Mouse (Mus musculus) layer of hippocampus, postnatal 36 days (tissue): ENCODE measurements at regions not wholly inside any gene's neighbourhood (a gene's known extent, or its start where the extent isn't known, plus 50 kb on each side); places are given as distances from the start of the nearest gene placed in this dataset.
"Not testable (repeated sequence)": the region's sequence is repeated elsewhere in the genome, so short reads cannot be mapped to it uniquely, and the experiment has no call there.

Source experiments
- DNase-seq, 2 experiments: peaks; one replicate each; pipeline ENCODE4 v3.0.0; 2022

GRCm38 (mm10) chr12:29280861-29281630 is 247.1 kb upstream of the Myt1l start:
- DNase-seq: no peak

- DNase-seq: no peak
These were observed 239.4 kb upstream of the Myt1l start for GRCm38 (mm10) chr12:29288801-29289200.

DNA sequence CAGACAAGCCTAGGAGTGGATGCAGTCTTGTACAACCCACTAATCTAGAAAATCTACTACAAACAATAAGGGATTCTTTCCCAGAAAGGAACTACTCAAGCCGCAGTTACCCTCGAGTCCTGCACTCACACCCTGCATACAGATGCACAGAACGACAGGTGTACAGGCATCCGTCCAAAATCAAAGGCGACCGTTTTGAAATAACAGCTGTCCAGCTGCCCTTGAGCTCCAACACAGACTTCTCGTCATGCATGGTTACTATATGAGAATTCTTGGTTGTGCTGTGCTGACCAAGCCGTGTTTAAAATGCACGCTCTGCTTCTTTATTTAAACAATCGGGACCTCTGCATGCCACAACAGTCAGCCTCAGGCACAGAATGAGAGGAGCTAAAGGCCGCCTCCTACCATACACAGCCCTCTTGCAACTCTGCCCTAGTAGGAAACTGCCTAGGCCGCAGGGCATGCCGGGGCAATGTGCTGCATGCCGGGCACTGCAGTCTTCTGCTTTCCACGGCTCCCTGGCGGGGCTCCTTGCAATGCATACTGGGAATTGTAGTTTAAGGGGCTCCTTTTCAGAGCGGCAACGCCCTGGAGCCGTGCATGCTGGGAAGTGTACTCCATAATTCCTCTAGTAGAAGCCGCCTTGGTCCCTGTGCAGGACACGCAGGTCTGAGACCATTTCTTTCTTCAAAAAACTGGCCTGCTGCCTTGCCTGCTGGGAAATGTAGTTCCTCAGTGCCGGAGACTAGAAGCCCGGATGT is 237.4 kb upstream of the Myt1l start:
- DNase-seq: peak; percentile 97 to 98

DNA sequence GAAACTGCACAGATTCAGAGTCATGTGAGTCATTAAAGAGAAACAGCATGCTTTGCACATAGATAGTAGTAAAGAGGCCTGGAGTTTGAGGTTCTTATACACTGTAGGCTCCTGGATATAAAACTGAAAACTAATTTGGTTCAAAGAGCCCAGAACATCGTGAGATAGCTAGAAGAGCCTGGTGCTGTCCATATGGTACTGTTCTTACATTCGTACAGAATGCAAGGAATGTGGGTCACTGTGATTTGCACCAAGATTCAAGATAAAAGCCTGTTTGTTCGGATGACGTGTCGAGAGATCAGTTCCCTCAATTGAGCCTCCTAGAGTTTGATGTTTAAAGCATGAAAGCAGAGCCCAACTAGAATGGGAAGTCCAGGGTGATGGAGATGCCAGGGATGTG is 230.2 kb upstream of the Myt1l start:
- no peak for DNase-seq

GRCm38 (mm10) chr12:29315636-29316035 is 212.5 kb upstream of the Myt1l start:
- DNase-seq: no peak

- DNase-seq: no peak
These were observed 206.7 kb upstream of the Myt1l start for GRCm38 (mm10) chr12:29321468-29321867.

GRCm38 (mm10) chr12:29323534-29323933 is 204.7 kb upstream of the Myt1l start:
- no peak for DNase-seq

- DNase-seq: peak in 1 of 2 experiments; percentile 14
These were observed 192.2 kb upstream of the Myt1l start for GRCm38 (mm10) chr12:29335839-29336469.

GRCm38 (mm10) chr12:29337336-29337735 is 190.8 kb upstream of the Myt1l start:
- no peak for DNase-seq

DNA sequence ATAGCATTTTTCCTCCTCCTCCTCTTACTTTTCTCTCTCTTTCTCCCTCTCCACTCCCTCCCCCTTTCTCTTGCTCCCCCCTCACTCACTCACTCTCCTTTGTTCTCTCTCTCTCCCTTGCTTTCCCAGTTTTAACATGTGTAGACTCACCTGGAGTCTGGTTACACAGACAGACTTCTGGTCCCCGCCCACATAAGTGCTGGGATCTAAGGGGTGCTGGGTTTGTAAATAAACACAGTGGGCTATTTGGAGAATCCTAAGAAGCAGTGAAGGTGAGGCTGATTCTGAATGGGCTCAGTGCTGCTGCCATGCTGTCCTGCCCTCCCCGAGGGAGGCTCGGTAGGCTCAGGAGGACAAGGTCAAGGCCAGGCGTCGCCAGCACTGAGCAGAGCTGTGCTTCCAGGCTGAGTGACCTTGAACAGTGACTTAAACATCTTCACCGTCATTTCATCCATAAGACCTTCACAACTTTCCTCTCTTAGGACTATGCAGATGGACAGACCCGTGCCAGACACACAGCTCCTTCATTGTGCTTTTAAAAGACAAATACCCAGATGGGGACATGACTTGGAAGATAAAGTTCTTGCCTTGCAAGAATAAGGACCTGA is 186.7 kb upstream of the Myt1l start:
- DNase-seq: no peak

GRCm38 (mm10) chr12:29343147-29343852 is 184.9 kb upstream of the Myt1l start:
- no peak for DNase-seq

GRCm38 (mm10) chr12:29348698-29349097 is 179.5 kb upstream of the Myt1l start:
- DNase-seq: no peak

DNA sequence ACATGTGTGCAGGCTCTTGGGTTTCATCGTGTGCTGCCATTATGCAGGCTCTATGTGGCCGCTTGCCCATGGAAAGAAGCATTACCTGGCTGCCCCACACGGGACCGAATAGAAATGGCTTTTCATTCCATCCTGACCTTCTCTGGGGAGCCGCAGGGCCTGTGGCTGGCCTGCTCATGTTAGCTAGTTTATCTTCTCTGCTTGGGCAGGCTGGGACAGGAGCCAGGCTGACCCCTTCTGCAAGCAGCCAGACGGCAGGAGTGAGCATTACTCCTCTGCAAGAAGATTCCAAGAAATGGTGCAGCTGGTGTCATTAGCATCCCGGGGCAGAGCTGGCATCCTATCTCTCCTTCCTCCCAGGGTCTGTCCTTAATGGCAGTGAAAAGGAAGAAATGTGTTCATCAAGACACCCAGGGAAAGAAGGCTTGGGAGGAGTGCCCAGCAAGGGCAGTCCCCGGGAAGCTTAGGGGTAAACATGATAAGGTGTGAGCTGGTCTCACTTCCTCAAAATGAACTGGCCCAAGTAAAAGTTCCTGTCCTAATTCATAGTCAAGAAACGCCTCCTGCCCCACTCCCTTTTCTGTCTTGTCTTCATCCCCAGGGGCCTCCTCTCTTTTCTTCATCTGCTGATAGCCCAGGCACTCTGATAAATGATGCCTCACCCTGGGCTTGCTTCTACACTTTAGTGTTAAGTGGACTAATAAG is 178.9 kb upstream of the Myt1l start:
- no peak for DNase-seq

- peak in 1 of 2 experiments; percentile 23 for DNase-seq
These were observed 174.2 kb upstream of the Myt1l start for GRCm38 (mm10) chr12:29353777-29354496.

DNA sequence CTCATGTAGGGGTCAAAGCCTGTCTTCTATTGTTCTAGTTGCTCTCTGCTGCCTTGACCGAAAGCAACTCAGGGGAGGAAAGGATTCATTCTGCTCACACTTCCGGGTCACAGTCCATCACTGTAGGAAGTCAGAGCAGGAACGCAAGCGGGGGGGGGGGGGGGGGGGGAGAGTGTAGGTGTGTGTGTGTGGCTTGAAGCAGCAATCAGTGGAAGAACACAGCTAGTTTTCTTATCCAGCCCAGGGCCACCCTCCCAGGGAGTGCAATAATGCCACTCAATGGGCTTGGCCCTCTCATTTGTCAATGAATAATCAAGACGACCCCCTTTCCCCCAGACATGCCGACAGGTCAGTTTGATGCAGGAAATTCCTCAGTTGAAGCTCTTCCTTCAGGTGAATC is 173.4 kb upstream of the Myt1l start:
- no peak for DNase-seq

GRCm38 (mm10) chr12:29356681-29357397 is 171.3 kb upstream of the Myt1l start:
- no peak for DNase-seq

GRCm38 (mm10) chr12:29361236-29361635 is 166.9 kb upstream of the Myt1l start:
- DNase-seq: no peak

- DNase-seq: not testable (repeated sequence)
These were observed 160.5 kb upstream of the Myt1l start for GRCm38 (mm10) chr12:29367741-29368106.

DNA sequence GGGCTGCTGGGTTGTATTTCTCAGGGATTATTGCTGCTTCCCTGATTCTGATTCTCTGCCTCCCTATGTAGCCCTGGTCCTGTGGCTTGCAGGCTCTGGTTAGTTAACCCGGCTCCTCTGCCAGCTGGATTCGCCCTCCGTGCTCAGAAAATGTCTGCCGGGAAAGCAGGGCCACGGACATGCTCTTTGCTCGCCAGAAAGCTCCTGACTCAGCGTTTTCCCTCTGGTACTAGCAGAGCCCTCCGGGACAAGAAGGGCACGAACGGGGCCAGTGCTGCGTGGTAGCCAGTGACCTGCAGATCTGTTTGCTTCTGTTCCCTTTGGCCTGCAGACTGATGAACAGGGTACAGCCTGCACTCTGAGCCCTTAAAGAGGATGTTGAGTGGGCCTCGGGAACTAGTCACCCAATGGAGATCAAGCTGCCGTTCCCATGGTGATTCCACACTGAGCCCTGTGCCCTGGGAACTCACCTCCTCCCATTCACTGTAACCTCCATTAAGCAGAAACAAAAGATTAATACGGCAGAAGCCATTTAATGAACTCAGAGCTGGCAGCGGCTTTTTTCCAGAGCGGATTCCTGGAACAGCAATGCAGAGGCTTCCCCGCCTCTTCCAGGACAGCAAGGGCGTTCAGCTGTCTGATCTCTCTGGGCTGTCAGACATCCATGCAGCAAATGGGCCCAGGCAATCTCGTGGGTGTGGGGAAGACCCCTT is 159.9 kb upstream of the Myt1l start:
- DNase-seq: peak; percentile 45 to 63

DNA sequence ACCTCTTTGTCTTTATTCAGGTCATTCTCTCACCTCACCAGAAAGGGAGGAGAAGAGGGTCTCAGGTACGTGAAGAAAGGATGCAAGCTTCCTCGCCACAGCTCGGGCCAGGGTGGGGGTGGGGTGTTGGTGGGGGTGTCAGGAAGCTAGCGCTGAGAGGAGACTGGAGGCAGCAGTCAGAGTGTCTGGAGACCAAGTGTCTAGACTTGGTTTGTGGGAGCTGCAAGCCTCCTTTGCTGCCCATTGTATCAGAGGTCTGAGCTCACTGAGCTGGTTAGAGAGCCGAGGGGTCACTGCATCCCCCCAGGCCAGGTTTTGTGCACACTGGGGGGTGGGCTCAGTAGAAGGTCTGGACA is 159.4 kb upstream of the Myt1l start:
- no peak for DNase-seq
